Mouse (Mus musculus) CD4-positive helper T cell, adult 2 months (primary cell): ENCODE measurements at regions not wholly inside any gene's neighbourhood (a gene's known extent, or its start where the extent isn't known, plus 50 kb on each side); places are given as distances from the start of the nearest gene placed in this dataset.
A peak's percentile ranks its signal among the peaks of the same experiment; 100 is the strongest.

Source experiments
- DNase-seq: peaks from one replicate; pipeline ENCODE4 v3.0.0-alpha.2; 2012; ENCODE audit warnings: low read depth, missing footprints, low spot score

GRCm38 (mm10) chr2:167783374-167783773 lies 93.8 kb upstream of the Tmem189 start:
- no peak for DNase-seq

GRCm38 (mm10) chr2:167782231-167782999 lies 92.8 kb upstream of the Tmem189 start:
- DNase-seq = no peak

- DNase-seq = no peak
These were observed 91.9 kb upstream of the Tmem189 start for GRCm38 (mm10) chr2:167781496-167781895.

- no peak for DNase-seq
These were observed 89.1 kb upstream of the Tmem189 start for GRCm38 (mm10) chr2:167778691-167779090.

- no peak for DNase-seq
These were observed 88.6 kb upstream of the Tmem189 start for GRCm38 (mm10) chr2:167778271-167778670.

- peak; percentile 93 for DNase-seq
These were observed 87.9 kb upstream of the Tmem189 start for GRCm38 (mm10) chr2:167777331-167778085.

GRCm38 (mm10) chr2:167776251-167777168 lies 86.9 kb upstream of the Tmem189 start:
- DNase-seq = peak; percentile 35

GRCm38 (mm10) chr2:167775218-167775915 lies 85.7 kb upstream of the Tmem189 start:
- peak; percentile 92 for DNase-seq

GRCm38 (mm10) chr2:167774806-167775179 lies 85.2 kb upstream of the Tmem189 start:
- no peak for DNase-seq

GRCm38 (mm10) chr2:167774166-167774805 lies 84.7 kb upstream of the Tmem189 start:
- peak; percentile 21 for DNase-seq

GRCm38 (mm10) chr2:167772834-167773233 lies 83.2 kb upstream of the Tmem189 start:
- DNase-seq = no peak

- DNase-seq = no peak
These were observed 78.3 kb upstream of the Tmem189 start for GRCm38 (mm10) chr2:167767962-167768361.

GRCm38 (mm10) chr2:167767371-167767770 lies 77.7 kb upstream of the Tmem189 start:
- no peak for DNase-seq

GRCm38 (mm10) chr2:167765811-167766210 lies 76.2 kb upstream of the Tmem189 start:
- DNase-seq = no peak

- no peak for DNase-seq
These were observed 75.6 kb upstream of the Tmem189 start for GRCm38 (mm10) chr2:167765072-167765800.

- DNase-seq = no peak
These were observed 74.3 kb upstream of the Tmem189 start for GRCm38 (mm10) chr2:167763891-167764410.

- DNase-seq = no peak
These were observed 71.8 kb upstream of the Tmem189 start for GRCm38 (mm10) chr2:167761404-167761936.

- no peak for DNase-seq
These were observed 71.2 kb upstream of the Tmem189 start for GRCm38 (mm10) chr2:167760681-167761403.
